Mouse (Mus musculus) 3134 (cell line): ENCODE results near the gene Cpeb3.
"Not testable (repeated sequence)": the region's sequence is repeated elsewhere in the genome, so short reads cannot be mapped to it uniquely, and the experiment has no call there.

Source experiments
- DNase-seq: peaks from one replicate; pipeline ENCODE4 v3.0.0-alpha.2; 2011; ENCODE audit warnings: low spot score; ENCODE audit not compliant: insufficient read length; ENCODE audit errors: extremely low read depth

Cpeb3 gene

DNA sequence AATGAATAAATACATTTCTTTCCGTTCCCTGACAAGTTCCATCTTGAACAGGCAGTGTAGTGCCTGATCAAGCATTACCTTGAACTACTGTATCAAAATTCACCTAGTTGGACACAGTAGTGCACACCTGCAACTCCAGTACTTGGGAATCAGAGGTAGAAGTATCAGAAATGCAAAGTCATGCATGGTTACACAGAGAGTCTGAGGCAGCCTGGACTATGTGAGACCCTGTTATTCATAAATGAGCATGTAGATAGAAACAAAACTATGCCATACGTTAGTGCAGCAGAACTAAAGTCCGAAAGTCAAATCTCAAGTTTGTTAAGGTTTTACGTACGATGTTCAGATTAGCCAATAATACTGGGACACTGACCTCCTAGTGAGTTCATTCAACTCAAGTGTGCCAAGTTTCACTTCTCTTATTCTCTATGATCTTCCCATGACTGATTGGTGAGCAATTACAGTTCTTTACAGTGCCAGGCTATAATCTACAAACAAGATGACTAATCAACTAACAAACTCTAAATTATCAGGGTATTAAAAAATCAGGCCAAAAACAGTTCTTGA lies 51.5 kb downstream of the Cpeb3 start:
- DNase-seq: no peak

DNA sequence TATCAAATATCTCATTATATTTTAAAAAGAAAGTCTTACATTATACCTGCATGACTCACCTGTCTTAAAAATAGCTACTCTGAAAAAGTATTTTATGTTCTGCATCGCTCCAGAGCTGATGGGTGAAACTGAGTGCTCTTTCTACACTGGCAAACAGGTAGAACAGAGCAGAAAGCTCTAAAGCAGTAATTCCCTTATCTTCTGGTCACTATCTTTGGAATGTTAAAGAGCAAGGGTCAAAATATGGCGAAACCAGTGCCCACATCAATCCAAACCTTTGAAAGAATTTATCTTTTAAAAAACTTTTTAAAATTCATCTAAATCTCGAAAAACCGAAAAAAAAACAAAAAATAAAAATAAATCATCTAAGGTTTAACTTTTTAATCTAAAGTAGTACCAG lies 52.4 kb downstream of the Cpeb3 start:
- DNase-seq: no peak

DNA sequence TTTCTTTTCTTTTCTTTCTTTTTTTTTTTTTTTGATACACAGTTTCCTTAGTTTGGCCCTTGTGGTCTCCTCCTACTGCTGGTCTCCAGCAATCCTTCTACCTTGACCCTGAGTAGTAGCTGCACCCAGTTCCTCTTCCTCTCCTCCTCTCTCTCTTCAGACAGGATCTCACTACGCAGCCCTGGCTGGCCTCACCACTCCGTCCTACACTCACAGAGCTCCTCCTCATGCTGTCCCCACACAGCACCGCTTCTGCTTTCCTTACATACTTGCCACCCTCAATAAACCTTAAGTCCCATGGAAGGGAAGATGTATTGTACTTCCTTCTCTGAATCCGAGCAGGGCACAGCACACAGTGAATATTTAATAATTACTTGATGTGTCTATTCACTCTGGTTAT lies 61.3 kb downstream of the Cpeb3 start:
- DNase-seq: no peak

DNA sequence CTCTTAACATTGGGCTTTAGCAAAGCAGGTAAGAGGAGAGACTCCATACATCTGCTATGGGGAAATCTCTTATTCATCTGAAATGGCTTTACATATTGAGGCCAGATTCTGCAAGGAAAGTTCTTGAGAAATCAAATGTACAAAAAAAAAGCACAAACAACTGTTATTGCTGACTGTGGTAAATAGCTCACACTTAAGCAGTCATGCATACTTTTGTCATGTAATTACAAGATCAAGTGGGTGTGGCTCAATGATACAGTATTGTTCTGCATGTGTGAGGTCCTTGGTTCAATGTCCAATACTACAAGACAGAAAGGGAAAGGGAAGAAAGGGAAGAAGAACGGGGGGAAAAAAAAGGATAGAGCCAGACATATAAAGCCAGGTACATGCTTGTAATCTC lies 62.6 kb downstream of the Cpeb3 start:
- DNase-seq: no peak

DNA sequence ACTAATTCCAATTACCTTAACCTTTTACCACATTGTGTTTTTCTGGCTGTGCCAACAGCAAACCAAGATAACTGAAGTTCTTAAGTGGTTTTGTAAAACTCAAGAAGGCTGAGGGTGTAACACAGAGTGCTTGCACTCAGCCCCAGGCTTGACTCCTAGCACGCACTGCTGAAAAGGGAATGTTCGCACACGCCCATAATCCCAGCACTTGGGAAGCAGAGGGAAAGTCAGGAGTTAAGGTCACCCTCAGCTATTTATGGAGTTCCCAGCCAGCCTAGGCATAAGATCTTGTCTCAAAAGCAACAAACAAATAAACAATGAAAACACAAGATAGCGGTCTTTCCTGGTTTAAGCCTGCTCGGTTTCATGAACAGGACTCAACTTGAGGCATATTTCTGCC lies 63.0 kb downstream of the Cpeb3 start:
- no peak for DNase-seq

DNA sequence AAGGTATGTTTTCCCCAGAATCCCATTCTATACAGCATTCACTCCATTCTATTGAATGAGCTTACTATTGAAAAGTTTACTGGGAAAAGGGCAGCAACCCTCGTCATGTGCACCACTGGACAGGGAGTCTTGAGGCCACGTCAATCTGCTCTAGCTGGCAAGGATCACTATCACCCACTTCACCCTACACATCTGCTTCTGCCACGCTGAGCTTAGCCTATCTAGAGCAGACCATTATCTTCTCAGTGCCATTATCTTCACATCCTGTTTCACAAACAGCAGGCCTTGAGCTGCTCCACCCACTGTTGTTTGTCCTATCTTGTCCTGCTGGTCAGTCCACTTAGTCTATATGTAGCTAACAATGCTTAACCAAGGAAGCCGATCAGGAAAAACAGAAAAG lies 66.8 kb downstream of the Cpeb3 start:
- DNase-seq: no peak

DNA sequence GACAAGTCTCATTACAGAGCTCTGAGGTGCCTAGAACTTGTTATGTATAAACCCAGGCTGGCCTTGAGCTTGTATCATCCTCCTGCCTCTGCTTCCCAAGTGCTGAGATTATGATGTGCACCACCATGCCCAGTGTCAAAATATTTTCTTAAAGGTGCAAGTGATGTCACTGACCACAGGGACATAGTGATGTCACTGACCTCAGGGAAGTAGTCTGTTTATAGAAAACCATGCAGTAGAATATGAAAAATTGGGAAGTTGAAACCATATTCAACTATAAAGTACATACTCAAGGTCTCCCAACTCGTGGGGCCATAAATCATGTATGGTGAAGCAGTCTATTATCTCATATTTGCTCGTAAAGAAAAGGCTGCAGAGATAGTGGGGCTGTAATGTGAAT lies 71.3 kb downstream of the Cpeb3 start:
- no peak for DNase-seq

DNA sequence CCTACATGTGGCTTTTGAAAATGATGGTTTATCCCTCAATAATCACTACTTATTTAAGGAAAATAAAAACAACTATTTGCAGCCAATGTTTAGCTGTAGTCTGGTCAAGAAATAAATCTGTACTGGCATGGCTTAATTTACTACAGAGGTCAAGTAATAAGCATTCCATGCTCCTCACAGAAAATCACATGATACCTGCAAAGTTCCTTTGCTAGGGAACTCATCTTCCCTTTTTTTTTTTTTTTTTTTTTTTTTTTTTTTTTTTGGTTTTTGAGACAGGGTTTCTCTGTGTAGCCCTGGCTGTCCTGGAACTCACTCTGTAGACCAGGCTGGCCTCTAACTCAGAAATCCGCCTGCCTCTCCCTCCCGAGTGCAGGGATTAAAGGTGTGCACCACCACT lies 72.9 kb downstream of the Cpeb3 start:
- not testable (repeated sequence) for DNase-seq

DNA sequence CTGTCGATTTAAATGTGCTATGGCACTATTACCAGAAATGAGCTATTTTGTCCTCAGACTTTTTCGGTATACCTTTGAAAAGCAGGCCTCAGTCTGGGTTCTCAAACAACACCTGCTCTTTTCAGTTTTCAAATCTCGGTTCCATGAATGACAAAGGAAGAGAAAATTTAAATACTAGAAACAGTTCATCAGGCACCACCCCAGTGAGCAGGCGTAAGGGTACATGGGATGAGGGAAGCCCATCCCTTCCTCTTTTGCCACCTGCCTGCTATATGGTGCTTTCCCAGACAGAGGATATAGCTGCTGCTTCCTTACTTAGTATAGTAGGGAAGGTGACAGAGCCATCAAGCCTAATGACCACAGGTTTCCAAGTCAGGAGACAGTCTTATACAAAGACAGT lies 74.7 kb downstream of the Cpeb3 start:
- no peak for DNase-seq

DNA sequence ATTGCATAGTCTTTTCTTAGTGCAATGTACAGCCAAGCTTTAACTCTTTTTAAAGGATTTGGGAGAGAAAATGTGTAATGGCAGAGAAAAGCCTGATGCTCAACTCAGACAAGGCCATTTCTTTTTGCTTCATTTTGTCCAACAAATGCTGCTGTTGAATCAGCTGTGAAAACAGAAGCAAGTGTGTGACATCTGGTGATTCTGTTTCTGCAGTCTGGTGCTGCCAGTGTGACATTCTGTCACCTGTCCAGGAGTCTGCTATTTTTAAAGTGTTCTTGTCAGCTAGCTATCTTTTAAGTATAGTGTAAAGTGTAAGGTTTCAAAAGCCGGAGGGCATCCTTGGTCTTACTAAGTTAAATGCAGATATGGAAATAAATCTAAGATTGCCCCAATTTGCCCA lies 76.7 kb downstream of the Cpeb3 start:
- no peak for DNase-seq

DNA sequence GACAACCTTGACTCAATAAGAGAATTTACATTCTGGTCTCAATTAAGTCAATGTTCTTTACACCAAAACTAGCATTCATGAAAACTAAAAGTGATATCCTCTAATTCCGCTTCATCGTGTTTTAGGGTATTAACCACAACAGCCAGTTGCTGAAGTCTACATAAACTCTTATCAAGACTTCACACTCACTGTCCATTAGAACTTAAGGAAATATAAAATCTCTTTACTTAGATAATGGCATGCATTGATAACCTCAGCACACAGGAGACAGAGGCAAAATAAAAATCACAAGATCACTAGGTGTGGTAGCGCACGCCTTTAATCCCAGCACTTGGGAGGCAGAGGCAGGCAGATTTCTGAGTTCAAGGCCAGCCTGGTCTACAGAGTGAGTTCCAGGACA lies 79.9 kb downstream of the Cpeb3 start:
- DNase-seq: no peak

DNA sequence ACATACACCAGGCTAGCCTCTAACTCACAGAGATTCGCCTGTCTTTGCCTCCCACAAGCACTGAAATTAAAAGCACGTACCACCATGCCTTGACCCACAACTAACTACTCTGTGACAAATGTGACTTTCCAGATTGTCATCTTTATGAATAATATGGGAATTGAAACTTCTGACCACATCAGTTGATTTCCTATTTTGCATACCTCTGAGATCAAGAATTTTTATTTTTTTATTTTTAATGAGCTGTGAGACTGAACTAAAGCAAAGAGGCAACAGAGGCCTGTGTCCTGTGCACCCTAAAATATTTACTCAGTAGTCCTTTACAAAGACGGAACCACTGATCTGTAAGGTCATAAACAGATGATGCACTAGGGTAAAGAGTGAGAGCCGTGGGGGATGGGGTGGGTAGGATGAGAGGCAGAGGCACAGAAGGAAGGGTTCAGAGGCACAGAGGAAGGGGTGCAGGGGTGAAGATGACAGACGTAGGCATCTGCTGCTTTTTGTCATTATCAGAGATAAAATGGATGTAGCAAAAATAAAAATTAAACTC lies 81.3 kb downstream of the Cpeb3 start:
- DNase-seq: no peak

DNA sequence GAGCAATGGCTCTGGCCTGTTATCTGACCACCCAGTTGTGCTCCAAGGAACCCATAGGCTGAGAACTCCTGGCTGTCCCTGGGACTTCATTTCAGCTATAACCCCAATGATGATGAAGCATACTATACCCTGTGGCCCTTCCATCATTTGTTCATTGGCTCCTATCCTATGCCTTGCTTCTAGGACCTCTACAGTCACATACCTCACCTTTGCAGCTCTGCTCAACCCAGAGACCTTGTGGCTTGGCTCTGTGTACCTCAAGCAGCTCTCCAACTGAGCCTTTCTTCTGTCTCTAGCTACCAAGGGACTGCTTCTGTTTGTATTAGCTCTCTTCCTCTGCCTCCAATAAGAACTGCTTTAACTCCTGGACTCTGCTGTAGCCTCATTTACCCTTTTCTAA lies 83.4 kb downstream of the Cpeb3 start:
- no peak for DNase-seq

DNA sequence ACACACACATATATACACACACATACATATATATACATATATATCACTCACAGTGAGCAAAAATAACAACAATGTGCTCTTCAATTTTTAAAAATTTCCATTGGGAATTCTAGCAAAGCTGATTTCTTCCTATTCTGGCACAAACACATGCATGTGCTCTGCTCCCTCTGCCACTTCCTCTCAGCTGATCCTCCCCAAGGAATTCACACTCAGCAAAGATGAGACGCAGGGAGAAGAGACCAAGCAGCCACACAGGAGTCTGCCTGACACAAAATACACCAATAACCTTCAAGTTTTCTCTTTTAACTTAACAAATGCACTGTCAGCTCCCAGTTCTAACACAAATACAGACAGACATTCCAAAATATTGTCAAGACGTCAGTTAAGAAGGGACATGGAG lies 89.1 kb downstream of the Cpeb3 start:
- DNase-seq: no peak

DNA sequence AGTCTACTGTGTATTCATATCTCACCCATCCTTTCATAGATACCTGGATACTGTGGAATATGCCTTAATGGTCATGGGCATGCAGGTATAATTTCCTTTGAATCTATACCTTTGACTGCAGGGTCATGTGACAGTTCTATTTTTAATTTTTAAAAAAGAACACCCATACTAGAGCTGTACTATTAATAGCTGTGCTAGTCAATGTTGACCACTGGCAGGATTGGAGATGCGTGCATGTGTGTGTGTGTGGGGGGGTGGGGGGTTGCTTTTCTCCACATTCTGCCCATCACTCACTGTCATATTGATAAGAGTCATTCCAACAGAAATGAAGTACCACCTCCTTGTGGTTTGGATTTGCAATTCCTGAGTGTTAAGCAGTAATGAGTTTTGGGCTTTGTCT lies 92.6 kb downstream of the Cpeb3 start:
- no peak for DNase-seq

DNA sequence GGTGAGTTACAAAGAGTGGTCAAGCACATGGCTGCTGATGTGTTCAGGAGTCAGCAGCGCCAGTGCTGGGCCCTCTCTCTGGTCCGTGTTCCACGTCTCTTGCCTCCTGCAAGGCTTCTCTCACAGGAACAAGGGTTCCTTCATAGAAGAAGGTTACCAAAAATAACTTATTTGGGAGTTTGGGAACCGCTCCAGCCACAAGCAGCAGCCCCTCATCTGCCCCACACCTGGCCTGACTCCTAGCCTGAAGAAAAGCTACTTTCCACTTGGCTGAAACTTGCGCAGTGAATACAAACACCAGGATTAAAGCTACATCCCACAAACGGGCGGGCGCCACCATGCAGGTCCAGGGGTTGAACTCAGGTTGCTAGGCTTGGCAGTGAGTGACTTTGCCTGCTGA lies 93.0 kb downstream of the Cpeb3 start:
- no peak for DNase-seq

DNA sequence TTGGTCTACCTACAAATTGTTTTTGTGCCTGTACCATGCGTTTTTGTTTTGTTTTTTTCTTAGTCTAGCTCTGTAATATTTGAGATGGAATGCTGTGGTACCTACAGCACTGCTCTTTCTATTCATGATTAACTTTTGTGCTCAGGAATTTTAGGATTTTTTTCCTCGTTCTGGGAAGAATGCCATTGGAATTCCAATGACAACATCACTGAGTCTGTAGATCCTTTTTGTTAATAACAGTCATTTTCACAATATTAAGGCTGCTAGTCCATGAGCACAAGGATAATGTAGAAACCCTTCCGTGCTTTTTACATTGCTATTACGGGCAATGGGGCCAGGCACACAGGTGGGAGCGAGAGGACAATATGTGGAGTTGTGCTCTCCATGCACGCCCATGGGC lies 96.6 kb downstream of the Cpeb3 start:
- peak; percentile 77 for DNase-seq

DNA sequence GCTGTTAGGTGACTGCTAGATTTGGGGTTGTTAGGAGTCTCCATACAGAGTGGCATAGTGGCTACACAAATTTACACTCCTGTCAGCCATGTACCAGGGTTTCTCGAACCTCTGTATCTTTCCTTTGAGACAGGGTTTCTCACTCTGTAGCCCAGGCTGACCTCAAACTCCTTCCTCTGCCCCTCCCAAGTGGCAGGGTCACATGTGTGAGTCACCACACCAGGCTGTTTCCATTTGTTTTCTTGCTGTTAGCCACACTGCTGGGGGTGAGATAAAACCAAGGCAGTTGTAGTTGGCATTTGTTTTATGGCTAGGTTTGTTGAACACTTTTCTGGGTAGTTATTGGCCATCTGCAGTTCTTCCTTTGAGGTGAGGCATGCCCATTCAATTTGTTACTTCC lies 97.9 kb downstream of the Cpeb3 start:
- peak; percentile 34 for DNase-seq

DNA sequence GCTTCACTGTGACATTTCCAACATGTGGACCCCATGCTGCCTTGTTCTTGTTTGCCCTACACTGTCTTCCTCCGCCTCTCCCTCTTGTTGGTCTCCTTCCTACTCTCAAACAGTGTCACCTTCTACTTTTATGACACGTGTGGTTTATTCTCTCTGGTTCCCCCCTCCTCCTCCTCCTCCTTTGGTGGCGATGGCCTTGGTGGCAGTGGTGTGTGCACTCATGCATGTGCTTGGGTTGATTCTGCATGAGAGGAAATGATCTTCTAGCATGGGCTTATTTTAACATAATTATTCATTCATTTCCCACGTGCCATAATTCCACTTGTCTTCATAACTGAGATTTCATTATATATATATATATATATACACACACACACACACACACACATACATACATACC lies 98.5 kb downstream of the Cpeb3 start:
- no peak for DNase-seq

DNA sequence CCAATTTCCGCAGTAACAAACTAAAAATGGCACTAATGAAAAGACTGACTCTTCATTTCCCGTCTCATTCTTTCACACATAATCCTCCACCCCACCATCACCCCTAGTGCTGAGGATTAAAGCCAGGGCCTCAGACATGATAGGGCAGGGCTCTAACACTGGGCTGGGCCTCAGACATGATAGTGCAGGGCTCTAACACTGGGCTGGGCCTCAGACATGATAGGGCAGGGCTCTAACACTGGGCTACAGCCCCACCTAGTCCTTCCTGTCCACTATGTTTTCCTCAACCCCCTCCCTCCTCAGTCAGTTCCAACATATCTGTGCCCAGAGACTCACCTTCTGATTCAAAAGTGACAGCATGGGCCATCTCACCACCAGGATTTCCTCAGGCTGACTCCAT lies 107.7 kb downstream of the Cpeb3 start:
- no peak for DNase-seq

DNA sequence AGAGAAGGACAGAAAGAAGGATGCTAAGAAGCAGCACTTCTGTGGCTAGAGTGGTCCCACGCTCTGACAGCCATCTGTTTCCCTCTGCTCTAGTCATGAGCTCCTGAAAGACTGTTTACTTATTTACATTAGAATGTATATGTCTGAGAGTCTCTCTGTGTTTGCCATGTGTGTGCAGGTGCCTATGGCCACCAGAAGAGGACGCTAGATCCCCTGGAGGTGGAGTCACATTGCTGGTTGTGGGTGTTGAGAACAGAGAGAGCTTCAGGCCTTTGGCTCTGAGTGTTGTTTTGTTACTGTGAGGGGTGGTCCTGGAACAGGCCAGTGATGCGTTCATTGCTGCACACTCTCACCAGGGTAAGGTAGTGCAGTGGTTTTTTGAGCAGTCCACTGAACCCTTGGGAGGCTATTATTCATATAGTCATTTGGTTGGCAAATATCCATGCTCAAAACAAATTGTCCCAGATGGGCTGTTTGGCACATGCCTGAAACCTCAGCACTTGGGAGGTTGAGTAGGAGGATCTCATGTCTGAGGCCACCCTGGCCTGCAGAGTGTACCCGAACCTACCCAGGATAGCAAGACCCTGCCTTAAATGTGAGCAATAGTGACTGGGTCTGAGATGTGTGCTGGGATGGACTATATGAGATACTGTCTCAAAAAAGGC lies 112.6 kb downstream of the Cpeb3 start:
- DNase-seq: no peak

DNA sequence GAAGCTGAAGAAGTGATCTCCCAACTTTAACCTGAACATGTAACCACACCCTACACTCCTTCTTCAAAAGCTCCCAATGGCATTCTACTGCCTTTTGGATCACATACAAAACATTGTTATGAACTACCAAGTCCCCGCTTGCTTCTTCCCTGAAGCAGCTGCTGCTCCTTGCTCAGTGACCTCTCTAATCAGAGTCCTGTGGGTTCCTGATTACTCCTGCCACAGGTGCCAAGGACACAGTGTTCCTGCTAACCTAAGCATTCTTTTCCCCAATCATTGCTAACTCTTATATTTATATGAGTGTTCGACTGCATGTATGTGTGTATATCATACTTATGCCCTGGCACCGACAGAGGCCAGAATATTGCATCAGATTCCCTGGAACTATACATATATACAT lies 115.2 kb downstream of the Cpeb3 start:
- DNase-seq: no peak
